Mouse (Mus musculus) central nervous system, embryonic 14 days (tissue): ENCODE measurements around the gene Myl12a. TPM values are rescaled to one million over a fixed set of nuclear protein-coding genes. Genes with fewer than 3 reads are reported as not detected.

ENCODE experiments used
- polyA plus RNA-seq: library from polyadenylated mRNA; depleted of rRNA; stranded (reverse); fragments of >200 nt; gene quantifications from 2 replicates; pipeline ENCODE4 v1.2.3, GENCODE M21; 2012; rRNA removed

Gene Myl12a
- 86.4 and 135 TPM in 2 replicates for polyA plus RNA-seq

DNA sequence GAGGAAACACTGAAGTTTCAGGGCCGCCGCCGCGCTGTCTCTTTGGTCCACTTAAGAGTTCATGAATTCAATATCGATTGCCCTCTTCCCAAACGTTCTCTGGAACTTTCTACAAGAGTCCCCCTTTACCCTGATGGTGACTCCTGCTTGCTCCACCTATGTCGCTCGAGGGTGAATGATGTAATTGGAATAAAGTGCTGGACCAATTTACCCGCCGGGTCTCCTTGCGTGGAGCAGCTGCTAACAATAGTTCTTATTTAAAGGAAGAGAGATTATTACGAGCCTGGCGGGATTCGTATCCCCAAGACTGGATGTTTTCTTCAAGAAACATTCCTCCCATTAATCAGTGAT lies at the start of gene Myl12a:
Gene Myl12a, minus strand, starts transcription at position 135 of the 351 bp plus-strand sequence.

DNA sequence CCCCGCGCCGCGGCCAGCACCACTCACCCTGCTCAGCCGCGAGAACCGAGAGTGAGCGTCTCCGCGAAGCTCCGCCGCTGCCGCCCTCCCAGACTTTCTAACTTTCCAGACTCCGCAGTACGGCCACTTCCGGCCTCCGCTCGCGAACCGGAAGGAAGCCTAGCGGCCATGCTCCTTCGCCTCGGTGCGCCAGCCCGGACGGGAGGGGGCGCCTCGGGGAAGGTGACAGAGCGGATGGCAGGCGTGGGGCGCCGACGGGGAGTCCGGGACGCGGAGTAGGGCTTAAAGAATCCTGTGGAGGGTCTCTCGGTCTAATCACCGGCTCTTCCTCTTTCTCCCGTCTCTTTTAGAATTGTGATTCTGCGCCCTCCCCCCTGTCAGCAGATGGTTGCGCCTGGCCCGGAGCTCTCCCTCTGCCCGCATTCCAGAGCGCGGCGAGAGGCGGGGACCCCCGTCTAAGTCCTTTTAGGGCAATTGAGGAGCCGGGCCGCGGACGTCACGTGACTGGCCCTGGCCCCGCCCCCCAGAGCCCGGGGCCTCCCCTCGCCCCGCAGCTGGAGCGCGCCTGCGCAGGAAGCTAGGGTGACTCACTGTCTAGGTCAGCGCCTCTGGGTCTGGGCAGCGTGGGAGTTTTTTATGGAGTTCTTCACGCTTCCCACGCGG lies 466 bp downstream of the Myl12a start, which contains the start of gene Myom1:
Gene Myom1, plus strand, starts transcription at position 553 of the 663 bp plus-strand sequence.

Other genes with a start within 250 kb of the Myl12a start
- gene Tgif1, start 149.3 kb downstream of the Myl12a start, polyA plus RNA-seq, result 17.3 and 28.0 TPM in 2 replicates
- gene Myom1, start 245 bp downstream of the Myl12a start, polyA plus RNA-seq, result 2.1 and 8.3 TPM in 2 replicates
- 28.0 and 30.2 TPM in 2 replicates for gene Lpin2, start 179.7 kb upstream of the Myl12a start, polyA plus RNA-seq